Mouse (Mus musculus) CH12.LX (cell line): ENCODE results near the gene Eva1a. TPM values are rescaled to one million over a fixed set of nuclear protein-coding genes. Genes with fewer than 3 reads are reported as not detected.

Experiments
- DNase-seq: peaks from one replicate; pipeline ENCODE4 v3.0.0-alpha.2; 2013; ENCODE audit errors: extremely low read depth
- H3K27ac ChIP-seq: 2 replicates; pipeline ENCODE4 v1.5.1; 2012; ENCODE audit warnings: low read depth, mild to moderate bottlenecking, control low read depth, moderate library complexity; ENCODE audit not compliant: insufficient read depth
- H3K27me3 ChIP-seq: replicated peaks from 2 replicates; pipeline ENCODE3; 2012; ENCODE audit warnings: inconsistent platforms
- H3K36me3 ChIP-seq, 2 experiments: replicated peaks in 1 of 2; 2 replicates each; pipeline versions ENCODE3 to v1.6.1; 2012; ENCODE audit warnings: inconsistent platforms in 1 of 2, low read length in 1 of 2, mild to moderate bottlenecking in 1 of 2, mixed read lengths in 1 of 2, moderate library complexity in 1 of 2; ENCODE audit not compliant: control insufficient read depth in 1 of 2, insufficient read depth in 1 of 2
- H3K4me1 ChIP-seq, 2 experiments: 2 replicates each; pipeline ENCODE4 v1.6.1; 2012; ENCODE audit warnings: inconsistent platforms in 1 of 2, moderate library complexity in 1 of 2; ENCODE audit not compliant: insufficient read depth in 2 of 2, control insufficient read depth in 1 of 2
- H3K4me2 ChIP-seq: 2 replicates; pipeline ENCODE4 v1.6.1; 2012; ENCODE audit warnings: low read depth, mild to moderate bottlenecking, control low read depth; ENCODE audit not compliant: poor library complexity, insufficient read depth, severe bottlenecking
- H3K4me3 ChIP-seq, 3 experiments: fragments of 150-350 bp in 1 of 3; sonication (generic) in 1 of 3; replicated peaks in 1 of 3; 2 replicates each; pipeline versions ENCODE3 to v1.5.1; 2011 to 2012; ENCODE audit warnings: low read depth in 2 of 3, low read length in 2 of 3, mild to moderate bottlenecking in 2 of 3, moderate library complexity in 2 of 3, control low read depth in 1 of 3, improper control_type of control experiment in 1 of 3, inconsistent platforms in 1 of 3, mixed read lengths in 1 of 3; ENCODE audit not compliant: poor library complexity in 1 of 3
- H3K79me2 ChIP-seq: replicated peaks from 2 replicates; pipeline ENCODE4 v1.6.1; 2012; ENCODE audit warnings: mild to moderate bottlenecking, moderate library complexity; ENCODE audit not compliant: control insufficient read depth, poor library complexity, insufficient read depth, severe bottlenecking; ENCODE audit errors: extremely low read depth
- H3K9ac ChIP-seq: 2 replicates; pipeline ENCODE4 v1.6.1; 2012; ENCODE audit warnings: low read depth, mild to moderate bottlenecking, control low read depth, moderate library complexity; ENCODE audit not compliant: insufficient read depth
- H3K9me3 ChIP-seq: replicated peaks from 2 replicates; pipeline ENCODE3; 2012; ENCODE audit warnings: low read length, inconsistent platforms, mixed read lengths
- BHLHE40 ChIP-seq: IDR thresholded peaks from 2 replicates; pipeline ENCODE4 v1.6.1; 2011; ENCODE audit warnings: mild to moderate bottlenecking, low read depth, low read length, improper control_type of control experiment
- CHD1 ChIP-seq: IDR thresholded peaks from 2 replicates; pipeline ENCODE4 v1.6.1; 2012; ENCODE audit warnings: low read depth, low read length, improper control_type of control experiment, inconsistent platforms
- CHD2 ChIP-seq: IDR thresholded peaks from 2 replicates; pipeline ENCODE4 v1.6.1; 2011; ENCODE audit warnings: low read length, improper control_type of control experiment
- E2F4 ChIP-seq: IDR thresholded peaks from 2 replicates; pipeline ENCODE4 v1.6.1; 2011; ENCODE audit warnings: low read depth, low read length, improper control_type of control experiment; ENCODE audit not compliant: insufficient replicate concordance
- ELF1 ChIP-seq: IDR thresholded peaks from 2 replicates; pipeline ENCODE4 v1.6.1; 2014; ENCODE audit warnings: low read depth, mild to moderate bottlenecking, inconsistent platforms, low read length, improper control_type of control experiment
- ETS1 ChIP-seq: conservative IDR thresholded peaks from 2 replicates; pipeline ENCODE4 v1.6.1; 2012; ENCODE audit warnings: low read depth, mild to moderate bottlenecking, inconsistent platforms, low read length, improper control_type of control experiment, moderate library complexity
- IRF4 ChIP-seq: IDR thresholded peaks from 2 replicates; pipeline ENCODE4 v1.6.1; 2014; ENCODE audit warnings: low read depth, mild to moderate bottlenecking, inconsistent platforms, low read length, improper control_type of control experiment
- JUND ChIP-seq: conservative IDR thresholded peaks from 2 replicates; pipeline ENCODE4 v1.6.1; 2011; ENCODE audit warnings: low read depth, low read length, improper control_type of control experiment
- KAT2A ChIP-seq: IDR thresholded peaks from 2 replicates; pipeline ENCODE4 v1.6.1; 2012; ENCODE audit warnings: low read length, improper control_type of control experiment, inconsistent platforms; ENCODE audit not compliant: insufficient replicate concordance
- MAFK ChIP-seq: IDR thresholded peaks from 2 replicates; pipeline ENCODE4 v1.6.1; 2011; ENCODE audit warnings: low read length, improper control_type of control experiment; ENCODE audit not compliant: insufficient replicate concordance
- MAX ChIP-seq: IDR thresholded peaks from 2 replicates; pipeline ENCODE4 v1.6.1; 2011; ENCODE audit warnings: low read length, improper control_type of control experiment
- MEF2A ChIP-seq: IDR thresholded peaks from 2 replicates; pipeline ENCODE4 v1.6.1; 2014; ENCODE audit warnings: low read depth, mild to moderate bottlenecking, inconsistent platforms, low read length, improper control_type of control experiment, borderline replicate concordance
- MYC ChIP-seq: IDR thresholded peaks from 2 replicates; pipeline ENCODE4 v1.6.1; 2011; ENCODE audit warnings: low read depth, mild to moderate bottlenecking, improper control_type of control experiment, low read length
- NRF1 ChIP-seq: IDR thresholded peaks from 2 replicates; pipeline ENCODE4 v1.6.1; 2014; ENCODE audit warnings: low read depth, mild to moderate bottlenecking, inconsistent platforms, low read length, improper control_type of control experiment, moderate library complexity
- PAX5 ChIP-seq: IDR thresholded peaks from 2 replicates; pipeline ENCODE4 v1.6.1; 2012; ENCODE audit warnings: low read length, inconsistent platforms, mixed read lengths
- RAD21 ChIP-seq: IDR thresholded peaks from 2 replicates; pipeline ENCODE4 v1.6.1; 2011; ENCODE audit warnings: low read depth, mild to moderate bottlenecking, low read length, improper control_type of control experiment, moderate library complexity
- RCOR1 ChIP-seq: conservative IDR thresholded peaks from 2 replicates; pipeline ENCODE4 v1.6.1; 2012; ENCODE audit warnings: low read depth, mild to moderate bottlenecking, inconsistent platforms, low read length, improper control_type of control experiment
- SIN3A ChIP-seq: IDR thresholded peaks from 2 replicates; pipeline ENCODE4 v1.6.1; 2012; ENCODE audit warnings: low read length, improper control_type of control experiment, inconsistent platforms
- SMC3 ChIP-seq: IDR thresholded peaks from 2 replicates; pipeline ENCODE4 v1.6.1; 2011; ENCODE audit warnings: low read depth, low read length, improper control_type of control experiment
- TBP ChIP-seq: conservative IDR thresholded peaks from 2 replicates; pipeline ENCODE4 v1.6.1; 2011; ENCODE audit warnings: low read depth, low read length, improper control_type of control experiment
- TCF12 ChIP-seq: IDR thresholded peaks from 2 replicates; pipeline ENCODE4 v1.6.1; 2014; ENCODE audit warnings: low read depth, mild to moderate bottlenecking, inconsistent platforms, low read length, improper control_type of control experiment
- USF1 ChIP-seq: IDR thresholded peaks from 2 replicates; pipeline ENCODE4 v1.6.1; 2014; ENCODE audit warnings: low read depth, mild to moderate bottlenecking, inconsistent platforms, low read length, improper control_type of control experiment
- USF2 ChIP-seq: conservative IDR thresholded peaks from 2 replicates; pipeline ENCODE4 v1.6.1; 2011; ENCODE audit warnings: low read depth, low read length, improper control_type of control experiment
- ZMIZ1 ChIP-seq: IDR thresholded peaks from 2 replicates; pipeline ENCODE4 v1.6.1; 2012; ENCODE audit warnings: low read depth, mild to moderate bottlenecking, inconsistent platforms, low read length, improper control_type of control experiment
- ZNF384 ChIP-seq: IDR thresholded peaks from 2 replicates; pipeline ENCODE4 v1.6.1; 2012; ENCODE audit warnings: low read depth, low read length, improper control_type of control experiment, inconsistent platforms
- dilution Hi-C: fragments of 300-500 bp; cut with MboI; formaldehyde crosslinking; loops from 2 replicates; pipeline ENCODE4 v1.14.3; 2020; ENCODE audit warnings: low sequenced_read_pairs; ENCODE audit not compliant: extremely low pct_unique_long_range_greater_than_20kb, extremely low pct_ligation_motif_present
- in situ Hi-C: fragments of 300-500 bp; cut with MboI; formaldehyde crosslinking; loops from 3 replicates; pipeline ENCODE4 v1.14.3; 2019; ENCODE audit warnings: low sequenced_read_pairs, low pct_ligation_motif_present, low pct_unique_long_range_greater_than_20kb, mixed read lengths
- polyA plus RNA-seq: library from polyadenylated mRNA; unstranded; fragments of >175 nt; gene quantifications from 2 replicates; pipeline ENCODE4 v1.2.1, GENCODE M21; 2012; ENCODE audit warnings: low read depth; ENCODE audit not compliant: insufficient read length
- total RNA-seq, 2 experiments: library from RNA; depleted of rRNA; stranded (reverse); fragments of 300-350 nt in 1 of 2; fragments of >200 nt in 1 of 2; gene quantifications; 2 replicates each; pipeline ENCODE4 v1.2.3; 2012 to 2014

Gene Eva1a
- total and polyA plus RNA-seq, 3 experiments: not detected

- no peaks in the 10 kb centered on the region for H3K36me3 ChIP-seq
- no peaks in the 10 kb centered on the region for H3K27me3 ChIP-seq
- H3K9me3 ChIP-seq: peaks cover 40% of the 10 kb centered on the region
- no peaks in the 10 kb centered on the region for H3K79me2 ChIP-seq
- in situ Hi-C loops: no loop called here
- H3K9ac ChIP-seq: no peak overlapping the region
- no peak overlapping the region for H3K4me2 ChIP-seq
- H3K4me3 ChIP-seq: no peak overlapping the region
- no peak for TF ChIP-seq CHD1
- TF ChIP-seq CHD2: no peak
- TF ChIP-seq KAT2A: no peak
- no peak for TF ChIP-seq TCF12
- TF ChIP-seq ZNF384: no peak
- TF ChIP-seq MAFK: no peak
- TF ChIP-seq JUND: no peak
- no peak for TF ChIP-seq TBP
- no peak for TF ChIP-seq ZMIZ1
- TF ChIP-seq ETS1: no peak
- no peak for TF ChIP-seq MAX
- TF ChIP-seq PAX5: no peak
- no peak overlapping the region for H3K27ac ChIP-seq
- H3K4me1 ChIP-seq: no peaks in the 10 kb centered on the region
- no peak for DNase-seq
- dilution Hi-C loops: no loop called here
These were observed 92.2 kb downstream of the Eva1a start for GRCm38 (mm10) chr6:82132876-82133591.

DNA sequence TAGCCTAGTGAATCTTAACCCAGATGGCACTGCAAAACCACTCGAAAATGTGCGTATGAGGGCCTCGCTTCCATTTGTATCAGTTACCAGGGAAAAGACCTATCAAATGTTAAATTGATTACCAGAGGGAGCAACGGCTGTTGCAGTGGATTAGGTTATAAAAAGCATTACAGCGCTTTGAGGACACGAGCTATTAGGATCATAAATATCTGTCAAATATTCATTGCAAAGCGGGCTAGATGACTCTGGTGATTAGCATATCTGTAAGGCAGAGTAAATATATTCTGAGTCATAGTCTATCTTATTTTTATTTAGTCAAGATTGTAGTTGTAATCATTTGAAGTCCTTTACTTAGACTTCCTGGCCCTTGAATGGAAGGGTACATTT lies 92.7 kb downstream of the Eva1a start:
- TF ChIP-seq SMC3 (no peak), RCOR1 (no peak), SIN3A (no peak), ZNF384 (no peak), USF2 (no peak), IRF4 (no peak), RAD21 (no peak), MAX (no peak), JUND (no peak), CHD2 (no peak), MYC (no peak), PAX5 (no peak), E2F4 (no peak), TCF12 (no peak), USF1 (no peak), BHLHE40 (no peak), ELF1 (no peak), NRF1 (no peak), MEF2A (no peak)
- TF ChIP-seq, all 38 proteins: peak for 0
- dilution Hi-C loops: no loop called here
- H3K9ac ChIP-seq: no peak overlapping the region
- no peaks in the 10 kb centered on the region for H3K4me1 ChIP-seq
- H3K36me3 ChIP-seq: no peaks in the 10 kb centered on the region
- no peak overlapping the region for H3K4me3 ChIP-seq
- no peaks in the 10 kb centered on the region for H3K27me3 ChIP-seq
- H3K79me2 ChIP-seq: no peaks in the 10 kb centered on the region
- no peak for DNase-seq
- H3K9me3 ChIP-seq: peaks cover 42% of the 10 kb centered on the region
- in situ Hi-C loops: no loop called here
- H3K27ac ChIP-seq: no peak overlapping the region
- no peak overlapping the region for H3K4me2 ChIP-seq
